Mouse (Mus musculus): ENCODE results near the gene Klrb1b. TPM values are rescaled to one million over a fixed set of nuclear protein-coding genes. Genes with fewer than 3 reads are reported as not detected.
A peak's percentile ranks its signal among the peaks of the same experiment; 100 is the strongest.

Klrb1b gene
- not detected in 2 replicates for polyA plus RNA-seq (2014; fragmentation: Nextera tagmentation; extraction: Ambion mirVana)

DNA sequence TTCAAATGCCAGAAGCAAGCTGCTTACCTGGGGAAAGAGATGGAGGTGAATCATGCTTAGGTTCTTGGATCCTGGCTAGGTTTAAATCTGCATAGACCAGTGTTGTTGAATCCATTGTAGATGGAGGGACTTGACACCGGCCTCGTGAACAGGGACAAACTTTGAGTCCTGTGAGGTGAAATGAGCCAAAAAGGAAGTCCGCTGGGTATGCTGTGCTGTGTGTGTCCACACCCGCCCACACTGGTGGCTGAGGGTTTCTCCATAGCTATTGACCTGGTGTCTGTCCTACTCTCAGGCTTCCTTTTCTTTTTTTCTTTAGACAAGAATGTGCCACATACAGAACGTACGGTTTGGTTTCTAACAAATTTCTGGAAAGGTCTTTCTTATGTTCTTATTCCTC, at the start of gene Klrb1b, which contains the start of gene Gm44511:
Gene Klrb1b (minus strand): TSS at position 200 of the 400 bp plus-strand sequence.
Gene Gm44511 (minus strand): TSS at position 184 of the 400 bp plus-strand sequence.
- Histone ChIP-seq H3K4me1 (ENCODE audit: control insufficient read depth, insufficient read depth, low read length) (no peaks in the 10 kb centered on the region), H3K27ac (ENCODE audit: low read depth, low read length) (no peak within 1 kb of the TSS), H3K9ac (ENCODE audit: low read depth, low read length) (no peak within 1 kb of the TSS), H3K27me3 (ENCODE audit: control insufficient read depth, insufficient read depth, low read length) (no peaks in the 10 kb centered on the region), H3K9me3 (ENCODE audit: control insufficient read depth, low read length) (no peaks in the 10 kb centered on the region), H3K4me3 (ENCODE audit: low read length) (no peak within 1 kb of the TSS), H3K36me3 (ENCODE audit: control insufficient read depth, insufficient read depth, low read length) (no peaks in the 10 kb centered on the region), H3K4me2 (replicated peaks; ENCODE audit: low read depth, low read length) (no peak within 1 kb of the TSS)
- ATAC-seq (ENCODE audit: low FRiP score, low TSS enrichment) = no peak
- 86% methylated on average over 6 of the region's 6 CpGs for WGBS

DNA sequence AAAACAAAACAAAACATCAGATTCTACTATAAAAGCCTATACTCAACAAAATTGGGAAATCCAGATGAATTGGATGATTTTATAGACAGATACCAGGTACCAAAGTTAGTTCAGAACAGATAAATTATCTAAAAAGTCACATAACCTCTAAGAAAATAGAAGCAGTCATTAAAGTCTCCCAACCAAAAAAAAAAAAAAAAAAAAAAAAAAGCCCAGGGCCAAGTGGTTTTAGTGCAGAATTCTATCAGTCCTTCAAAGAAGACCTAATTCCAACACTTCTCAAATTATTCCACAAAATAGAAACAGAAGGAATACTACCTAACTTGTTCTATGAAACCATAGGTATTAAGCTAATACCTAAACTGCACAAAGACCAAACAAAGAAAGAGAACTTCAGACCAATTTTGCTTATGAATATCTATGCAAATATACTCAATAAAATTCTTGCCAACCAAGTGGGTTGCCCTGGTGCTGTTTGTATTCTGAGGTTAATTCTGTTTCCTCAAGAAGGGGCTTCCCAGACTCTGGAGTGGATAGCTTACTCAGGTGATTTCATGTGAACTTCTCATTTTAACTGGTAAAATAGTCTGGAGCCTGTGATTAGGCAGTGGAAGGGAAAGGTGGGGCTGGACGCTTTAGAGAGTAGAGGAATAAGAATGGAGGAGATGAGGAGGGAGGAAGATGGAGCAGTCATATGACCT, 45.9 kb upstream of the Klrb1b start:
- Histone ChIP-seq H3K36me3 (ENCODE audit: control insufficient read depth, insufficient read depth, low read length) (no peaks in the 10 kb centered on the region), H3K9ac (ENCODE audit: low read depth, low read length) (no peak overlapping the region), H3K4me3 (ENCODE audit: low read length) (no peak overlapping the region), H3K4me2 (replicated peaks; ENCODE audit: low read depth, low read length) (no peak overlapping the region), H3K9me3 (ENCODE audit: control insufficient read depth, low read length) (no peaks in the 10 kb centered on the region), H3K4me1 (ENCODE audit: control insufficient read depth, insufficient read depth, low read length) (no peaks in the 10 kb centered on the region), H3K27ac (ENCODE audit: low read depth, low read length) (no peak overlapping the region), H3K27me3 (ENCODE audit: control insufficient read depth, insufficient read depth, low read length) (no peaks in the 10 kb centered on the region)
- 93% methylated on average over 1 of the region's 1 CpGs for WGBS
- ATAC-seq (ENCODE audit: low FRiP score, low TSS enrichment) = no peak

DNA sequence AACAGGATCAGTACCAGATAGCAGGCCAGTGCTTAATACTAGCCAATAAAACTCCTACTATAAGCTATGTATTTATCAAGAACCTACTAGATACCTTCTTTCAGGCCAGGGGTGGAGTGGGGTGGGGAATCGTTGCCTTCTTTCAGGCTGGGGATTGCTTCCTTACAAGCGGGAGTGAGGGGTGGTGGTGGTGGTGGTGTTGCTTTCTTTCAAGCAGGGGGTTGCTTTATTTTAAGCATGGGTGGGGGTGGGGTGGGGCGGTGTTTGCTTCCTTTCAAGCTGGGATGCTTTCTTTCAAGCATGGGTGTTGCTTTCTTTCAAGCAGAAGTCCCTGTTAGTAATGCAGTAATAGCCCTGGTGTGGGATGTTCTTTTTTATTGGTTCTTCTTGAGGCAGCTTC, 42.7 kb upstream of the Klrb1b start:
- Histone ChIP-seq H3K4me3 (ENCODE audit: low read length) (no peak overlapping the region), H3K36me3 (ENCODE audit: control insufficient read depth, insufficient read depth, low read length) (no peaks in the 10 kb centered on the region), H3K27ac (ENCODE audit: low read depth, low read length) (no peak overlapping the region), H3K4me2 (replicated peaks; ENCODE audit: low read depth, low read length) (no peak overlapping the region), H3K9me3 (ENCODE audit: control insufficient read depth, low read length) (no peaks in the 10 kb centered on the region), H3K27me3 (ENCODE audit: control insufficient read depth, insufficient read depth, low read length) (no peaks in the 10 kb centered on the region), H3K4me1 (ENCODE audit: control insufficient read depth, insufficient read depth, low read length) (no peaks in the 10 kb centered on the region), H3K9ac (ENCODE audit: low read depth, low read length) (no peak overlapping the region)
- WGBS = 13% methylated on average over 3 of the region's 3 CpGs
- ATAC-seq (ENCODE audit: low FRiP score, low TSS enrichment) = no peak

DNA sequence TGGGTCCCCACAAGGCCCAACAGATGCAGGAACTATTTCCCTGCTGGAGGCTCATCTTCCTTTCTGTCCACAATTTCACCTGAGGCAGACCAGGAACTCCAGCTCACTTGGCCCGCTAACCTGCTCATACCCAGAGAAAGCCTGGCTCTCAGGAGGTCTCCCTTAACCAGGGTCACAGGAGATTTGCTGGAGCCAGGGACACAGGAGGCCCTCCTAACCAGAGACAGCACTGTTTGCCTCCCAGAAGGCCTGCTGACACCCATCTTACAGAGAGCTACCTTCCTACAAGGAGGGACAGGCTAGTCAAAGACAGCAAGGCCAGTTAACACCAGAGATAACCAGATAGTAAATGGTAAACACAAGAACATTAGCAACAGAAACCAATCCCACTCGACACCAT, 31.8 kb upstream of the Klrb1b start:
- no peaks in the 10 kb centered on the region for H3K9me3 ChIP-seq (ENCODE audit: control insufficient read depth, low read length)

DNA sequence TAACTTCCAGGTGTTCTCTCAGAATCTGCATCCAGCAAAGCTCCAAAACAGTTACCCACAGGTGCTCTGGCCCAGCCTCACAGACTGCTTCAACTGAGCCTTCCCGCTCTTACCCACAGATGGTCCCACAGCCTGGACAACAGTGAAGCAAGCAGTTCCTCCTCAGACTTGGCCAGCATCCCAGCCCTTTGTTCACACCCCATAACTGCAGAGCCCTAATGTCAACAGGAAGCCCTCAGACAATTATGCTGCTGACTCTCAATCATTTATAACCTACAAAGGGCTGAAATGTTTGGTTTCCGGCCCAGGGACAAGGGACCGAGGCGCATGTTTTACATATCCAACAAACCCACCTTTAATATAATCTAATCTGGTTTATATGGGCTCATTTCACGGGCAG, 30.1 kb upstream of the Klrb1b start:
- 68% methylated on average over 5 of the region's 5 CpGs for WGBS
- no peak overlapping the region for H3K4me3 ChIP-seq (ENCODE audit: low read length)
- no peak overlapping the region for H3K27ac ChIP-seq (ENCODE audit: low read depth, low read length)
- H3K4me2 ChIP-seq (replicated peaks; ENCODE audit: low read depth, low read length) = no peak overlapping the region
- H3K9ac ChIP-seq (ENCODE audit: low read depth, low read length) = no peak overlapping the region
- H3K4me1 ChIP-seq (ENCODE audit: control insufficient read depth, insufficient read depth, low read length) = 0 out of 2 replicates have a peak, but pooled peaks cover 5% of the 10 kb centered on the region
- no peaks in the 10 kb centered on the region for H3K36me3 ChIP-seq (ENCODE audit: control insufficient read depth, insufficient read depth, low read length)
- no peaks in the 10 kb centered on the region for H3K27me3 ChIP-seq (ENCODE audit: control insufficient read depth, insufficient read depth, low read length)
- peak; percentile 75 for ATAC-seq (ENCODE audit: low FRiP score, low TSS enrichment)
- no peaks in the 10 kb centered on the region for H3K9me3 ChIP-seq (ENCODE audit: control insufficient read depth, low read length)

More for the DNA sequence above, 31.8 kb upstream of the Klrb1b start:
- Histone ChIP-seq H3K27me3 (ENCODE audit: control insufficient read depth, insufficient read depth, low read length) (no peaks in the 10 kb centered on the region), H3K4me1 (ENCODE audit: control insufficient read depth, insufficient read depth, low read length) (0 out of 2 replicates have a peak, but pooled peaks cover 5% of the 10 kb centered on the region), H3K4me3 (ENCODE audit: low read length) (no peak overlapping the region), H3K27ac (ENCODE audit: low read depth, low read length) (no peak overlapping the region), H3K4me2 (replicated peaks; ENCODE audit: low read depth, low read length) (no peak overlapping the region), H3K9ac (ENCODE audit: low read depth, low read length) (no peak overlapping the region), H3K36me3 (ENCODE audit: control insufficient read depth, insufficient read depth, low read length) (no peaks in the 10 kb centered on the region)
- no peak for ATAC-seq (ENCODE audit: low FRiP score, low TSS enrichment)
- WGBS = 97% methylated on average over 2 of the region's 2 CpGs

DNA sequence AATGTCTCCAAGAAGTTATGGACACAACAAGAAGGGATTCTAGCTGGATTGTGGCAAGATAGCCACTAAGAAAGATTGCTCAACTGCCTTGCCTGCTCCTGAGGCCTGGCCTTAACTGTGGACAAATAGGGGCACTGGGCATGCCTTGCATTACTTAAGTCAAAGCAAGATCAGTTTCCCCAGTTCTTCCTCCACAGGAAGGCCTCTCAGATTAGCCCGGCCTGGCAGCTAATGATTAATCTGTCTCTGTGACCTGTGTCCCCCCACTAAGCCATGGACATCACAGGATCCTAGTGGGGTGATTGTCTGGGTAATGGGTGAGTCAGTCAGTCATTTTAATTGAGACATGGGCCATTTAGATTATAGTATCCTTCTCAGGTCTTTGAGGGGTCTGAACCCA, 29.3 kb upstream of the Klrb1b start:
- no peaks in the 10 kb centered on the region for H3K36me3 ChIP-seq (ENCODE audit: control insufficient read depth, insufficient read depth, low read length)
- no peak overlapping the region for H3K27ac ChIP-seq (ENCODE audit: low read depth, low read length)
- no peaks in the 10 kb centered on the region for H3K9me3 ChIP-seq (ENCODE audit: control insufficient read depth, low read length)
- no peak overlapping the region for H3K9ac ChIP-seq (ENCODE audit: low read depth, low read length)
- H3K4me3 ChIP-seq (ENCODE audit: low read length) = no peak overlapping the region
- no peak overlapping the region for H3K4me2 ChIP-seq (replicated peaks; ENCODE audit: low read depth, low read length)
- 0 out of 2 replicates have a peak, but pooled peaks cover 5% of the 10 kb centered on the region for H3K4me1 ChIP-seq (ENCODE audit: control insufficient read depth, insufficient read depth, low read length)
- 53% methylated on average over 1 of the region's 1 CpGs for WGBS
- ATAC-seq (ENCODE audit: low FRiP score, low TSS enrichment) = no peak
- no peaks in the 10 kb centered on the region for H3K27me3 ChIP-seq (ENCODE audit: control insufficient read depth, insufficient read depth, low read length)

DNA sequence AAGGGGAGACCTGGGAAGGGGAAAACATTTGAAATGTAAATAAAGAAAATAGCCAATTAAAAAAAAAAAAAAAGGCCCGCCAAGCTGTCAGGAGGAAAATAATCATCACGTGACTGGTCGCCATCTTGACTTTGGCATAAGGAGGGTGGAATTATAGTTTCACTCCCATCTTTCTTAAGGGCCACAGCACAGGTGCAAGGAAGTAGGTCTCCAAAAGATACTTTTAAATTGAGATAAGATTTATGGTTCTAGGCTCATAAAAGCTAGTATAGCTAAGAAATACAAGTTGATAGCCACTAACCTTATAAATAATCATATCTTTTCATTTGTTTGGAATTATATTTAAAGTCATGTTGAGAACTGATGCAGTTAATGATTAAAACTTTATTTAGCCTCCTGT, 28.8 kb upstream of the Klrb1b start:
- Histone ChIP-seq H3K9ac (ENCODE audit: low read depth, low read length) (no peak overlapping the region), H3K9me3 (ENCODE audit: control insufficient read depth, low read length) (no peaks in the 10 kb centered on the region), H3K27me3 (ENCODE audit: control insufficient read depth, insufficient read depth, low read length) (no peaks in the 10 kb centered on the region), H3K4me1 (ENCODE audit: control insufficient read depth, insufficient read depth, low read length) (0 out of 2 replicates have a peak, but pooled peaks cover 5% of the 10 kb centered on the region), H3K27ac (ENCODE audit: low read depth, low read length) (no peak overlapping the region), H3K4me2 (replicated peaks; ENCODE audit: low read depth, low read length) (no peak overlapping the region), H3K4me3 (ENCODE audit: low read length) (no peak overlapping the region), H3K36me3 (ENCODE audit: control insufficient read depth, insufficient read depth, low read length) (no peaks in the 10 kb centered on the region)
- ATAC-seq (ENCODE audit: low FRiP score, low TSS enrichment) = no peak
- WGBS = 87% methylated on average over 3 of the region's 3 CpGs

DNA sequence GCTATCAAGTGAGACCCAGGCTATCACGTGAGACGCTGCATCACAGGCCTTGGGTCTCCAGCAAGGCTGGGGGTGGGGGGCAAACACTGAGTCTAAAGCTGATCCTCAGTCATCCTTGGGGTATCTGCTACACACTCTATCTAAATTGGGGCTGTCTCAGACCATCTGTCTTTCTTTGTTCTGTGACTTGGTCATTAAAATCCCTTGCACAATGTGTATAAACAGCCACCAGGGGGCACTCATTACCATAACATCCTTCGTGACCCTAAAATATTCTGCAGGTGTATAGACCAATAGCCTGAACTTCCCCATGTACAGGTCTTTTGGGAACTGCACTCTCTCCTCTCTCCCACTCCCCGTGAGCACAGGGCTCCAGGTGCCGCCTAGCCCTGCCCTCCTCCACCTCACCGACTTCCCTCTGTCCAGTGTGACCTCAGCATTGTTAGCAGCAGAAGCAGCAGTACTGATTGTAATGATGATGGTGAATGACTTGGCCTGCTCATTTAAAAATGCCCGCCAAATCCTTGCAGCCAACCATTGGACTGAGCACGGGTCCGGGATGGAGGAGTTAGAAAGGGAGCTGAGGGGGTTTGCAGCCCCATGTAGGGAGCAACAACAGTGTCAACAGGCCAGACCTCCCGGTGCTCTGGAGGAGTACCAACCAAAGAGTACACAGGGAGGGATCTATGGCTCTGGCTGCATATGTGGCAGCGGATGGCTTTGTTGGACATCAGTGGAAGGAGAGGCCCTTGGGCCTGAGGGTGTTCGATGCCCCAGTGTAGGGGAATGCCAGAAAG, 28.1 kb upstream of the Klrb1b start:
- Histone ChIP-seq H3K27me3 (ENCODE audit: control insufficient read depth, insufficient read depth, low read length) (no peaks in the 10 kb centered on the region), H3K4me2 (replicated peaks; ENCODE audit: low read depth, low read length) (0 out of 2 replicates have a peak overlapping the region, but pooled peaks have one; percentile 5), H3K27ac (ENCODE audit: low read depth, low read length) (no peak overlapping the region), H3K36me3 (ENCODE audit: control insufficient read depth, insufficient read depth, low read length) (no peaks in the 10 kb centered on the region), H3K9me3 (ENCODE audit: control insufficient read depth, low read length) (no peaks in the 10 kb centered on the region), H3K4me3 (ENCODE audit: low read length) (no peak overlapping the region), H3K9ac (ENCODE audit: low read depth, low read length) (no peak overlapping the region), H3K4me1 (ENCODE audit: control insufficient read depth, insufficient read depth, low read length) (0 out of 2 replicates have a peak, but pooled peaks cover 5% of the 10 kb centered on the region)
- 48% methylated on average over 12 of the region's 12 CpGs for WGBS
- ATAC-seq (ENCODE audit: low FRiP score, low TSS enrichment) = peak; percentile 80

DNA sequence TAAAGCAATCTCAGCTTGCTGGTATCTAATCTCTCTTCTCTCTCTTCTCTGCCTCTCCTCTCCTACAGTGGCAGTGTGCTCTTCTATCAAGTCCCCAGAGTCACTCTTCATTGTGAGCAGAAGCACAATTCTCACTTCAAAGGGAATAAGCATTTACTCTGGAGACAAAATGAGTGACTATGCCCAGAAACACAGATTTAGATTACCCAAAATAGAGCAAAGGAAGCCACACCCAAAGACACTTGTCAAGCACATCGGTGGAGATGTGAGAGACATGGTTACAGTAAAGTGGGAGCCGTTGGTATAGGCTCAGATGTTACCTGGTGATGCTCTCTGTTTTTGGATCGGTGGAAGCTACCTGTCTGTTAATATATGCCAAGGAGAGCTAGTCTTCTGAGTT, 26.6 kb upstream of the Klrb1b start:
- no peaks in the 10 kb centered on the region for H3K27me3 ChIP-seq (ENCODE audit: control insufficient read depth, insufficient read depth, low read length)
- H3K4me1 ChIP-seq (ENCODE audit: control insufficient read depth, insufficient read depth, low read length) = 0 out of 2 replicates have a peak, but pooled peaks cover 5% of the 10 kb centered on the region
- H3K4me3 ChIP-seq (ENCODE audit: low read length) = no peak overlapping the region
- H3K4me2 ChIP-seq (replicated peaks; ENCODE audit: low read depth, low read length) = no peak overlapping the region
- H3K36me3 ChIP-seq (ENCODE audit: control insufficient read depth, insufficient read depth, low read length) = no peaks in the 10 kb centered on the region
- H3K9ac ChIP-seq (ENCODE audit: low read depth, low read length) = no peak overlapping the region
- H3K9me3 ChIP-seq (ENCODE audit: control insufficient read depth, low read length) = no peaks in the 10 kb centered on the region
- no peak overlapping the region for H3K27ac ChIP-seq (ENCODE audit: low read depth, low read length)
- WGBS = 85% methylated on average over 3 of the region's 3 CpGs
- ATAC-seq (ENCODE audit: low FRiP score, low TSS enrichment) = no peak

Data from kidney, embryonic 14.5 days (tissue).